Mouse (Mus musculus): Measurements from ENCODE around the gene Olfr1238.

The Olfr1238 gene

GRCm38 (mm10) chr2:89409576-89409975 lies at the start of gene Olfr1238:
Gene Olfr1238 (minus strand): TSS chr2:89409676.
- no peak for DNase-seq (ENCODE audit: low read depth, low spot score)

GRCm38 (mm10) chr2:89442900-89443299 lies 33.4 kb upstream of the Olfr1238 start, which contains the start of gene Olfr1240:
Gene Olfr1240 (minus strand): TSS chr2:89443000.
- DNase-seq (ENCODE audit: low read depth, low spot score): no peak

GRCm38 (mm10) chr2:89420307-89420706 lies 10.8 kb upstream of the Olfr1238 start, which contains the start of gene Olfr1239:
Gene Olfr1239 (minus strand): TSS chr2:89420407.
- DNase-seq (ENCODE audit: low read depth, low spot score): no peak

- no peak for DNase-seq (ENCODE audit: low read depth, low spot score)
Observed at GRCm38 (mm10) chr2:89414557-89414956, 5.1 kb upstream of the Olfr1238 start.

GRCm38 (mm10) chr2:89400882-89401281 lies 8.6 kb downstream of the Olfr1238 start:
- DNase-seq (ENCODE audit: low read depth, low spot score): no peak

- no peak for DNase-seq (ENCODE audit: low read depth, low spot score)
Observed at GRCm38 (mm10) chr2:89364765-89365164, 44.7 kb downstream of the Olfr1238 start, which contains the start of gene Olfr1234. Gene Olfr1234 (minus strand): TSS chr2:89364865.
